Mouse (Mus musculus): ENCODE data around the gene Adamts12. TPM values are rescaled to one million over a fixed set of nuclear protein-coding genes. Genes with fewer than 3 reads are reported as not detected.

The Adamts12 gene
- polyA plus RNA-seq (2012; ENCODE audit: insufficient read depth, low replicate concordance) = 0.18 TPM in 1 of 2 replicates, not detected in the other

- Histone ChIP-seq H3K9me3 (no peaks in the 10 kb centered on the region), H3K27me3 (replicated peaks) (peaks cover 21% of the 10 kb centered on the region), H3K4me1 (peaks cover 14% of the 10 kb centered on the region), H3K36me3 (replicated peaks; ENCODE audit: low read length) (no peaks in the 10 kb centered on the region), H3K4me3 (replicated peaks) (no peak within 1 kb of the TSS)
- TF ChIP-seq GATA1 (IDR thresholded peaks at IDR 0.05; ENCODE audit: borderline replicate concordance, low read length) = no peak
- no peak for TF ChIP-seq FLI1 (IDR thresholded peaks at IDR 0.05; ENCODE audit: low read length)
Observed at GRCm38 (mm10) chr15:11064558-11065411, at the start of gene Adamts12. Gene Adamts12, plus strand, starts transcription at chr15:11064790.

GRCm38 (mm10) chr15:11014931-11015330 lies 49.7 kb upstream of the Adamts12 start:
- Histone ChIP-seq H3K36me3 (replicated peaks; ENCODE audit: low read length) (no peaks in the 10 kb centered on the region), H3K4me1 (peaks cover 5% of the 10 kb centered on the region; the same call in 1 of the 2 replicates), H3K9me3 (no peaks in the 10 kb centered on the region), H3K4me3 (replicated peaks) (no peak overlapping the region), H3K27me3 (replicated peaks) (peaks cover 13% of the 10 kb centered on the region)
- TF ChIP-seq GATA1 (IDR thresholded peaks at IDR 0.05; ENCODE audit: borderline replicate concordance, low read length) = no peak
- TF ChIP-seq FLI1 (IDR thresholded peaks at IDR 0.05; ENCODE audit: low read length) = no peak

DNA sequence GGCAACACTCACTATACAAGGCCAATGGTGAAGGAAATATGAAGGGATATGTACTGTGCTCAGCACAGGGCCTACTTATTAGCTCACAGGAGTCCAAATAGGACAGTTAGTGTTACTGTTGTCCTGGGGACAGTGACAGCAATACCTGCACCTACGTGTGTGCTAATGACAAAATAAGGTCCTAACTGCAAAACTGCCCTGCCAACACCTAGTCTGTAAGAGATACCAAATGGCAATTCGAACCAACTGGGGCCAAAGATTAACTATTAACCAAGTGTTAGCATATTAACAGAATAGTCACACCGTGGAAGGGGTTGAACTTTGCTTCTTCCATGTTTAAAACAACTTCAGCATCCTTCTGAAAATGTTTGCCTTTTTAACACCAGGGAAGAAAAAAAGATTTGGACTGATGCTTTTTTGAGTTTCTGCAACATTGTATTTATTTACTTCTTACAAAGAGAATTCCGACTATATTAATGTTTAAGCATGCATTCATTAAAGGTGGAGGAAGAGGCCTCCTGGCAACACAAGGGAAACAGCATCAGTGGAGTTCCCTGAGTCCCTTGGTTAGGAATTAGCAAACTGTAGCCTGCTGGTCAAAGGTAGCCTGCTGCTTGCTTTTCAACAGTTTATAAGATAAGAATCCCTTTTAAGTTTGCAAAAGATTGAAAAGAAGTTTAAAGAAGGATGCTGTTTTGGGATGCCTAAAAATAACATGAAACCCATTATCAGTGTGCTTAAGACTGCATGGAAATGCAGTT lies 37.6 kb upstream of the Adamts12 start:
- Histone ChIP-seq H3K4me1 (no peaks in the 10 kb centered on the region), H3K9me3 (no peaks in the 10 kb centered on the region), H3K36me3 (replicated peaks; ENCODE audit: low read length) (no peaks in the 10 kb centered on the region), H3K27me3 (replicated peaks) (peaks cover 26% of the 10 kb centered on the region), H3K4me3 (replicated peaks) (no peak overlapping the region)
- TF ChIP-seq GATA1 (IDR thresholded peaks at IDR 0.05; ENCODE audit: borderline replicate concordance, low read length) (no peak), FLI1 (IDR thresholded peaks at IDR 0.05; ENCODE audit: low read length) (no peak)

GRCm38 (mm10) chr15:11030188-11030587 lies 34.4 kb upstream of the Adamts12 start:
- TF ChIP-seq FLI1 (IDR thresholded peaks at IDR 0.05; ENCODE audit: low read length) = no peak
- TF ChIP-seq GATA1 (IDR thresholded peaks at IDR 0.05; ENCODE audit: borderline replicate concordance, low read length) = no peak
- peaks cover 36% of the 10 kb centered on the region for H3K27me3 ChIP-seq (replicated peaks)
- H3K36me3 ChIP-seq (replicated peaks; ENCODE audit: low read length) = no peaks in the 10 kb centered on the region
- no peak overlapping the region for H3K4me3 ChIP-seq (replicated peaks)
- no peaks in the 10 kb centered on the region for H3K9me3 ChIP-seq
- H3K4me1 ChIP-seq = no peaks in the 10 kb centered on the region

GRCm38 (mm10) chr15:11035947-11036474 lies 28.6 kb upstream of the Adamts12 start:
- Histone ChIP-seq H3K4me1 (peaks cover 28% of the 10 kb centered on the region), H3K27me3 (replicated peaks) (peaks cover 62% of the 10 kb centered on the region), H3K9me3 (no peaks in the 10 kb centered on the region), H3K4me3 (replicated peaks) (peak overlapping the region; percentile 88), H3K36me3 (replicated peaks; ENCODE audit: low read length) (no peaks in the 10 kb centered on the region)
- TF ChIP-seq FLI1 (IDR thresholded peaks at IDR 0.05; ENCODE audit: low read length) (no peak), GATA1 (IDR thresholded peaks at IDR 0.05; ENCODE audit: borderline replicate concordance, low read length) (no peak)

DNA sequence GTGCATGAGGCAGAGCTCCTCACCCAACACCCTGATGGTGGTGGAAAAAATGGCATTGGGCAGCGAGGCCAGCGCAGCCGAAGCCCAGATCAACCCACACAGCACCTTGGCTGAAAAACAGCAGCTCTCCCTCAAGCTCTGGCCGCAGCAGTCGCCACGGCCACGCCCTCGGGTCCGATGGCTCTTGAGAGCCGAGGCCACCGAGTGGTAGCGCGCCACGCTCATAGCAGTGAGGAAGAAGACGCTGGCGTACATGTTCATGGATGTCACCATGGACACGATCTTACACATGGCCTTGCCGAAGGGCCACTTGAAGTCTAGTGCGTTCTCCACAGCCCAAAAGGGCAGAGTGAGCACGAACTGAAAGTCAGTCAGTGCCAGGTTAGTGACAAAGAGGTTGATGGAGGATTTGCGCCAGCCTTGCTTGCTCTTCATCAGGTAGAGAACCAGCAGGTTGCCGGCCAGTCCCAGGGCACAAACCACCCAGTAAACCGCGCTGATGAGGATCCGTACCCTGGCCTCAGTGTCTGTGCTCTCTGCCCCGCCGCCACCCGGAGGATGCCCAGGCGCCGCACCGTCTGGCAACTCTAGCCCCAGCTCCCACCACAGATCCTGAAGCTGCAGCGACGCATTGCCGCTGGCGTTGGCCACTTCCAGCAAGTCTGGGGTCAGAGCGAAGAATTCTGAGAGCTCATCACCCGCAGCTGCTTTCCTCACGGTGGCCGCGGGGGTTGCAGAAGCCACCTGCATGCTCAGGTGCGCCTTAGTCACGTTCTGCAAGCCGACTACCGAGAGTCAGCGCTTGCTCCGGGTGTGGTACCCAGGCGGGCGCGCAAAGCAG lies 27.8 kb upstream of the Adamts12 start:
- Histone ChIP-seq H3K4me3 (replicated peaks) (peak overlapping the region; percentile 88), H3K36me3 (replicated peaks; ENCODE audit: low read length) (no peaks in the 10 kb centered on the region), H3K9me3 (no peaks in the 10 kb centered on the region), H3K4me1 (peaks cover 28% of the 10 kb centered on the region), H3K27me3 (replicated peaks) (peaks cover 58% of the 10 kb centered on the region)
- no peak for TF ChIP-seq GATA1 (IDR thresholded peaks at IDR 0.05; ENCODE audit: borderline replicate concordance, low read length)
- no peak for TF ChIP-seq FLI1 (IDR thresholded peaks at IDR 0.05; ENCODE audit: low read length)

GRCm38 (mm10) chr15:11037376-11037695 lies 27.3 kb upstream of the Adamts12 start:
- Histone ChIP-seq H3K4me1 (peaks cover 28% of the 10 kb centered on the region), H3K4me3 (replicated peaks) (no peak overlapping the region), H3K27me3 (replicated peaks) (peaks cover 58% of the 10 kb centered on the region), H3K9me3 (no peaks in the 10 kb centered on the region), H3K36me3 (replicated peaks; ENCODE audit: low read length) (no peaks in the 10 kb centered on the region)
- no peak for TF ChIP-seq FLI1 (IDR thresholded peaks at IDR 0.05; ENCODE audit: low read length)
- TF ChIP-seq GATA1 (IDR thresholded peaks at IDR 0.05; ENCODE audit: borderline replicate concordance, low read length) = no peak

DNA sequence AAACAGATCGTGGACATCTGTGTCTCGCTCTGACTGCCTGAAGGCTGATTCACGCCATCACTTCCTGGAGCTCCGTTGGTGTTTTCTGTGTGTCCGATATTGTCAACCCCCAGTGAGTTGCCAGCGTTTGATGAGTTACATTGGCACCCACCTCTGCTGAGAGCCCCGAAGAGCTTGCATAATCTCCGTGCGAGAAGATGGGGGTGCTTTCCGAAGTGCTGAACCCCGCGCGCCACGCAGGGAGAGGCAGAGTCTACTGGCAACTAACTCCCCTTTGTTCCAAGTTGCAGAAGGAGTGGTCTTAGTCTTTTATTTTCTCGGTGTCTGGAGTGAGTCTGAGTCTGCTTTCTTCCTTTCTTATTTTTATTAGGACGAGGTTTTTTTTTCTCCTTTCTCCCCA lies 26.9 kb upstream of the Adamts12 start, which contains the start of gene Rxfp3:
Gene Rxfp3, minus strand, starts transcription at position 281 of the 400 bp plus-strand sequence.
- Histone ChIP-seq H3K36me3 (replicated peaks; ENCODE audit: low read length) (no peaks in the 10 kb centered on the region), H3K4me1 (peaks cover 28% of the 10 kb centered on the region), H3K27me3 (replicated peaks) (peaks cover 58% of the 10 kb centered on the region), H3K4me3 (replicated peaks) (peak within 1 kb of the TSS; percentile 88), H3K9me3 (no peaks in the 10 kb centered on the region)
- TF ChIP-seq GATA1 (IDR thresholded peaks at IDR 0.05; ENCODE audit: borderline replicate concordance, low read length) (no peak), FLI1 (IDR thresholded peaks at IDR 0.05; ENCODE audit: low read length) (no peak)

DNA sequence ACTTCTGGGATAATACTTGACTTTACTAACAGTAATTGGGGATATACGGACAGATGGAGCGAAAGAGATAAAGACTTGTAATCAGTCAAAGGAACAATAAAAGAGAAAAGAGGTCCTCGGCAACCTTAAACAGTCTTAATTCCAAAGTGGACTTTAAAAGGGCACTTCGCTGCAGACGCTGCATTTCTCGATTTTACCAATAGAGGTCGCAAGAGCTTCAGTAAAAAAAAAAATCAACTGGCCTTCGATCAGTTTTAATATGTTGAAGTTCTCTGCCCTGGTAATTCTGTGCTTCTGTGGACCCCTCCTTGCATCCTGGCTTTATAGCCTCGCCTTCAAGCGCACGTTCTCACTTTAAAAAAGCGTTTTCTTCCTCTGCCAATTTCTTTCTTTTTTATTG lies 26.1 kb upstream of the Adamts12 start:
- no peak for TF ChIP-seq FLI1 (IDR thresholded peaks at IDR 0.05; ENCODE audit: low read length)
- TF ChIP-seq GATA1 (IDR thresholded peaks at IDR 0.05; ENCODE audit: borderline replicate concordance, low read length) = no peak
- peaks cover 28% of the 10 kb centered on the region for H3K4me1 ChIP-seq
- no peaks in the 10 kb centered on the region for H3K9me3 ChIP-seq
- H3K4me3 ChIP-seq (replicated peaks) = no peak overlapping the region
- H3K27me3 ChIP-seq (replicated peaks) = peaks cover 52% of the 10 kb centered on the region
- no peaks in the 10 kb centered on the region for H3K36me3 ChIP-seq (replicated peaks; ENCODE audit: low read length)

All from megakaryocyte, embryonic 14.5 days (primary cell).